Mouse (Mus musculus): Measurements from ENCODE around the gene Mrpl12. TPM values are rescaled to one million over a fixed set of nuclear protein-coding genes. Genes with fewer than 3 reads are reported as not detected.

Mrpl12 gene
- total and polyA plus RNA-seq, 3 experiments: 60.3 to 363 (median 267) TPM

DNA sequence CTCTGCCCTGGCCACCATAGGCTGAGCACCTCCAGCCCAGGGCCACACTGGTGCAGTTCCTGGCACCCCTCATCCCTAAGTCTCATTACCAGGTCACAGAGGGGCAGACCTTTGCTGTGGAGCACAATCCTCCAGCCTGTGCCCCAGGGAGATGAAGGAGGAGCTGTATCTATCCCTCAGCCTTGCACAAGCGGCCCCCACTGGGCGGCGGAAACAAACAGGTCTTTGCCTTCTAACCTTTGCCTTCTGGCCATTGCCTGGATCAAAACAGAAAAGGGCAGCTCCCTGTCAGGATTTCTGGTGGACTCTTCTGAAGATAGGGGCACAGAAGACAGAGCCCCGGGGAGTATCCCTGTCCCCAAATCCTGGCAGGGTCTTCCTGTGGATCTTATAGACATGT, 44.5 kb downstream of the Mrpl12 start:
- Histone ChIP-seq H3K79me2 (replicated peaks; ENCODE audit: control insufficient read depth, extremely low read depth, insufficient read depth, poor library complexity, severe bottlenecking) (no peaks in the 10 kb centered on the region), H3K4me1 (ENCODE audit: control insufficient read depth in 1 of 2, insufficient read depth in 2 of 2) (peaks cover 0 to 14% of the 10 kb centered on the region in 2 experiments; a peak in 2 of 4 replicates), H3K9me3 (replicated peaks; ENCODE audit: low read length) (peaks cover 13% of the 10 kb centered on the region), H3K9ac (ENCODE audit: insufficient read depth, low read depth) (no peak overlapping the region), H3K4me2 (ENCODE audit: insufficient read depth, low read depth, poor library complexity, severe bottlenecking) (no peak overlapping the region), H3K36me3 (replicated peaks in 1 of 2; ENCODE audit: control insufficient read depth in 1 of 2, insufficient read depth in 1 of 2, low read length in 1 of 2) (no peaks in the 10 kb centered on the region), H3K27me3 (replicated peaks) (peaks cover 27% of the 10 kb centered on the region), H3K4me3 (replicated peaks in 1 of 3; ENCODE audit: low read depth in 2 of 3, low read length in 2 of 3, poor library complexity in 1 of 3) (no peak overlapping the region), H3K27ac (ENCODE audit: insufficient read depth, low read depth) (no peak overlapping the region)
- no peak for DNase-seq (ENCODE audit: extremely low read depth)
- dilution Hi-C loops (cut with MboI; ENCODE audit: extremely low pct_ligation_motif_present, extremely low pct_unique_long_range_greater_than_20kb, low sequenced_read_pairs): no loop called here
- in situ Hi-C loops (cut with MboI; ENCODE audit: low pct_ligation_motif_present, low pct_unique_long_range_greater_than_20kb, low sequenced_read_pairs): no loop called here
- TF ChIP-seq USF2 (conservative IDR thresholded peaks at IDR 0.05; ENCODE audit: low read depth, low read length): no peak
- no peak for TF ChIP-seq PAX5 (IDR thresholded peaks at IDR 0.05; ENCODE audit: low read length)
- no peak for TF ChIP-seq USF1 (IDR thresholded peaks at IDR 0.05; ENCODE audit: low read depth, low read length)
- no peak for TF ChIP-seq ELF1 (IDR thresholded peaks at IDR 0.05; ENCODE audit: low read depth, low read length)

DNA sequence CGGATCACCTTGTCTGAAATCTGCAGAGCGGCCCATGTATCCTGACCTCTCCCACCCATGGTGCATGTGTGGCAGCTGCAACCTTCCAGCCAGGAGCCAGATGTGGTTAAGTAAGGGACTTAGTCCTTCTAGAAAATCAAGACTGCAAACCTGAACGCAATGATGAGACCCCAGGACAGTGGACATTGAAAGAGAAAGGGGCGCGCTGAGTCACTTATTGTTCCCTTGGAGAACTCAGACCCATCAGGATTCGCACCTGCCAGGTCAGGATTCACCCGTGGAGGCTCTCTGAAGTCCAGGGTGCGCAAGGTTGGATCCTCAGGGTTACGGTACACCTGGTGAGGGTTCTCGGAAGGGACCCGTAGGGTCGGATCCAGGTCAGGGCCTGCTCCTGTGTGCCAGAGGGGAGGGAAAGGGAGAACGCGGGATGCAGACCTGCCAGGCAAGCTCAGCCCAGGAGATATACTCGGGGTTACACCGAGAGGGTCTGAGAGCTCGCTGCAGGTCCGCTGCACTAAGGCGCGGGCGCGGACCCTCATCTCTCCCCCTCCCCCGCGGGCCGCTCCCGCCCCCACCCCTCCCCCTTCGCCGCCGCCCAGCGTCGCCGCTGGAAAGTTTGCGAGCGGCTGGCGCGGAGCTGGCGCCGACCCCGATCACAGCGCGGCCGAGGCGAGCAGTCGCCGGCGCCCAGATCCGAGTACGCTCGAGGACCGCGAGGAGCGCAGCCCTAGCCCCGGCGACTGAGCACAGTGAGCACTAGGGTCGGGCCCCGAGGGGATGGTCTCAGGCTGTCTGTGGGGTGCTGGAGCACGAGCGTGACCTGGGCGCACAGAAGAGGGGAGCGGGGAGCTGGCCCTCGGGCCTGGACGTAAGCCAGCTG, 45.9 kb downstream of the Mrpl12 start, which contains the start of gene Gcgr:
TSS of gene Gcgr (plus strand) at position 615 of the 880 bp plus-strand sequence.
- Histone ChIP-seq H3K9ac (ENCODE audit: insufficient read depth, low read depth) (no peak within 1 kb of the TSS), H3K36me3 (replicated peaks in 1 of 2; ENCODE audit: control insufficient read depth in 1 of 2, insufficient read depth in 1 of 2, low read length in 1 of 2) (no peaks in the 10 kb centered on the region), H3K27me3 (replicated peaks) (peaks cover 40% of the 10 kb centered on the region), H3K27ac (ENCODE audit: insufficient read depth, low read depth) (no peak within 1 kb of the TSS), H3K4me1 (ENCODE audit: control insufficient read depth in 1 of 2, insufficient read depth in 2 of 2) (peaks cover 0 to 17% of the 10 kb centered on the region in 2 experiments; a peak in 2 of 4 replicates), H3K79me2 (replicated peaks; ENCODE audit: control insufficient read depth, extremely low read depth, insufficient read depth, poor library complexity, severe bottlenecking) (no peaks in the 10 kb centered on the region), H3K9me3 (replicated peaks; ENCODE audit: low read length) (peaks cover 10% of the 10 kb centered on the region), H3K4me3 (replicated peaks in 1 of 3; ENCODE audit: low read depth in 2 of 3, low read length in 2 of 3, poor library complexity in 1 of 3) (no peak within 1 kb of the TSS), H3K4me2 (ENCODE audit: insufficient read depth, low read depth, poor library complexity, severe bottlenecking) (no peak within 1 kb of the TSS)
- dilution Hi-C loops (cut with MboI; ENCODE audit: extremely low pct_ligation_motif_present, extremely low pct_unique_long_range_greater_than_20kb, low sequenced_read_pairs): no loop called here
- TF ChIP-seq KAT2A (IDR thresholded peaks at IDR 0.05; ENCODE audit: insufficient replicate concordance, low read length): no peak
- no peak for DNase-seq (ENCODE audit: extremely low read depth)
- in situ Hi-C loops (cut with MboI; ENCODE audit: low pct_ligation_motif_present, low pct_unique_long_range_greater_than_20kb, low sequenced_read_pairs): no loop called here

DNA sequence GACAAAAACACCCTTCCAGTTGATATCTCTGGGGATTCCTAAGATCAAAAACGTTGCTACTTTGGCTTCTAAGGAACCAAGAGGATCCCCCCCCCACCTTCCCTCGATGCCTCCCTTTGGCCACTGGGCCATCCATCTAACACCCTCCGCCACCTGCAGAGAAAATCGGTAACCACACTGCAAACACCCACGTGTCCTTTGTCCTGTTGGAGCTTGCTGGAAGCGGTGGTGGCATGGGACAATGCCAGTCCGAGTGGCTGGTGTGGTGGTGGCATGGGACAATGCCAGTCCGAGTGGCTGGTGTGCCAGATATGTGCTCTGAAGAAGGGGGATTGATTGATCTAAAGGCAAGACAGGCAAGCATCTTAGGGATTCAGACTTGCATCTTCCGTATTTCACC, 47.2 kb downstream of the Mrpl12 start:
- TF ChIP-seq TBP (conservative IDR thresholded peaks at IDR 0.05; ENCODE audit: low read depth, low read length): no peak
- TF ChIP-seq CHD2 (IDR thresholded peaks at IDR 0.05; ENCODE audit: low read length): no peak
- no peak for TF ChIP-seq IRF4 (IDR thresholded peaks at IDR 0.05; ENCODE audit: low read depth, low read length)
- TF ChIP-seq KAT2A (IDR thresholded peaks at IDR 0.05; ENCODE audit: insufficient replicate concordance, low read length): no peak
- TF ChIP-seq TCF12 (IDR thresholded peaks at IDR 0.05; ENCODE audit: low read depth, low read length): no peak
- TF ChIP-seq USF2 (conservative IDR thresholded peaks at IDR 0.05; ENCODE audit: low read depth, low read length): no peak
- TF ChIP-seq ETS1 (conservative IDR thresholded peaks at IDR 0.05; ENCODE audit: low read depth, low read length): no peak
- TF ChIP-seq MXI1 (IDR thresholded peaks at IDR 0.05; ENCODE audit: low read depth, low read length): no peak
- no peak for TF ChIP-seq JUN (IDR thresholded peaks at IDR 0.05; ENCODE audit: insufficient read depth, low read depth, low read length)
- TF ChIP-seq ZNF384 (IDR thresholded peaks at IDR 0.05; ENCODE audit: low read depth, low read length): no peak
- TF ChIP-seq NRF1 (IDR thresholded peaks at IDR 0.05; ENCODE audit: low read depth, low read length): no peak
- no peak for TF ChIP-seq MAFK (IDR thresholded peaks at IDR 0.05; ENCODE audit: insufficient replicate concordance, low read length)
- TF ChIP-seq POLR2AphosphoS2 (IDR thresholded peaks at IDR 0.05; ENCODE audit: low read depth, low read length): no peak
- TF ChIP-seq SIN3A (IDR thresholded peaks at IDR 0.05; ENCODE audit: low read length): no peak
- TF ChIP-seq ZMIZ1 (IDR thresholded peaks at IDR 0.05; ENCODE audit: low read depth, low read length): no peak
- TF ChIP-seq HCFC1 (IDR thresholded peaks at IDR 0.05; ENCODE audit: low read depth, low read length): no peak
- DNase-seq (ENCODE audit: extremely low read depth): no peak
- dilution Hi-C loops (cut with MboI; ENCODE audit: extremely low pct_ligation_motif_present, extremely low pct_unique_long_range_greater_than_20kb, low sequenced_read_pairs) (no loop called here), in situ Hi-C loops (cut with MboI; ENCODE audit: low pct_ligation_motif_present, low pct_unique_long_range_greater_than_20kb, low sequenced_read_pairs) (no loop called here)
- H3K4me1 ChIP-seq (ENCODE audit: control insufficient read depth in 1 of 2, insufficient read depth in 2 of 2): peaks cover 10 to 28% of the 10 kb centered on the region in 2 experiments
- no peak overlapping the region for H3K9ac ChIP-seq (ENCODE audit: insufficient read depth, low read depth)
- peaks cover 40% of the 10 kb centered on the region for H3K27me3 ChIP-seq (replicated peaks)
- no peaks in the 10 kb centered on the region for H3K79me2 ChIP-seq (replicated peaks; ENCODE audit: control insufficient read depth, extremely low read depth, insufficient read depth, poor library complexity, severe bottlenecking)
- H3K4me2 ChIP-seq (ENCODE audit: insufficient read depth, low read depth, poor library complexity, severe bottlenecking): no peak overlapping the region
- no peaks in the 10 kb centered on the region for H3K36me3 ChIP-seq (replicated peaks in 1 of 2; ENCODE audit: control insufficient read depth in 1 of 2, insufficient read depth in 1 of 2, low read length in 1 of 2)
- H3K27ac ChIP-seq (ENCODE audit: insufficient read depth, low read depth): no peak overlapping the region
- H3K9me3 ChIP-seq (replicated peaks; ENCODE audit: low read length): peaks cover 9% of the 10 kb centered on the region
- H3K4me3 ChIP-seq (replicated peaks in 1 of 3; ENCODE audit: low read depth in 2 of 3, low read length in 2 of 3, poor library complexity in 1 of 3): no peak overlapping the region
